Comparison of ENCODE assay signal across 16 mouse cellular contexts in the genomic region with DNA sequence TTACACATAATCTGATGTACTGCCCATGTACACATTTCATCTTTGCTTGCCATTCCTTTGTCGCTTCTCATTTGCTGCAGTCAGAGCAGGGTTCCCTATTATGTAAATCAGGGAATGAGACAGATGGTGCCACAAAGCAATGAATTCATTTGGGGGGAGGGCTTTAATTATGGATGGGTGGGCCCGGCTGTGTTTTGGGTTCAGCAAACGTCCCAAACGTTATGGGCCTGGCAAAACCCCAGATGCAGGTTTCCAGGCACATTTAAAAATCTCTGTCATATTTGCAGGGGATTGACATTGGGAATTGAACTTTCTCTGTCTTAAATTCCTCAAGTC.
A peak's percentile ranks its signal among the peaks of the same experiment; 100 is the strongest.
DNase-seq lines count a peak whose midpoint lies in the region; ATAC-seq and TF ChIP-seq lines count a peak whose summit lies in the region.
"Had no signal": no experiment of that assay in that cellular context is flagged by ENCODE, and none has a peak within 500 bp of the region (broad histone marks: within the 10 kb centered on the region; RNA-seq: fewer than 3 reads in every experiment).

No protein-coding gene starts in this region.

- H3K4me1 ChIP-seq in forebrain, embryonic 15.5 days, result peaks cover 16% of the 10 kb centered on the region
- H3K4me1 ChIP-seq in hindbrain, embryonic 16.5 days (ENCODE audit: control insufficient read depth, insufficient read depth, low read depth, low read length), result peaks cover 6% of the 10 kb centered on the region; the same call in 1 of the 2 replicates
- no peaks in the 10 kb centered on the region for H3K4me1 ChIP-seq in midbrain, postnatal 0 days (ENCODE audit: insufficient read depth, low read length)
- H3K4me1 ChIP-seq: limb, embryonic 10.5 days; liver, embryonic 12.5 days; lung, embryonic 15.5 days had no signal

- no peaks in the 10 kb centered on the region for H3K36me3 ChIP-seq in forebrain, embryonic 15.5 days
- H3K36me3 ChIP-seq in hindbrain, embryonic 16.5 days (ENCODE audit: control insufficient read depth, insufficient read depth, low read length), result no peaks in the 10 kb centered on the region
- H3K36me3 ChIP-seq in midbrain, postnatal 0 days (ENCODE audit: insufficient read depth, low read length), result no peaks in the 10 kb centered on the region
- H3K36me3 ChIP-seq: limb, embryonic 10.5 days; liver, embryonic 12.5 days; lung, embryonic 15.5 days had no signal

- no peaks in the 10 kb centered on the region for H3K9me3 ChIP-seq in forebrain, embryonic 15.5 days
- no peaks in the 10 kb centered on the region for H3K9me3 ChIP-seq in hindbrain, embryonic 16.5 days (ENCODE audit: control insufficient read depth, low read length)
- H3K9me3 ChIP-seq in midbrain, postnatal 0 days (ENCODE audit: low read length), result no peaks in the 10 kb centered on the region
- H3K9me3 ChIP-seq: limb, embryonic 10.5 days; liver, embryonic 12.5 days; lung, embryonic 15.5 days had no signal

- no peak overlapping the region for H3K4me3 ChIP-seq in forebrain, embryonic 15.5 days
- H3K4me3 ChIP-seq in hindbrain, embryonic 16.5 days (ENCODE audit: low read length), result no peak overlapping the region
- no peak overlapping the region for H3K4me3 ChIP-seq in midbrain, postnatal 0 days (ENCODE audit: low read depth, low read length)
- H3K4me3 ChIP-seq: limb, embryonic 10.5 days; liver, embryonic 12.5 days; lung, embryonic 15.5 days had no signal

- H3K9ac ChIP-seq in forebrain, embryonic 15.5 days (replicated peaks), result no peak overlapping the region
- H3K9ac ChIP-seq in hindbrain, embryonic 16.5 days (ENCODE audit: low read depth, low read length), result no peak overlapping the region
- no peak overlapping the region for H3K9ac ChIP-seq in midbrain, postnatal 0 days (replicated peaks; ENCODE audit: low read length, poor library complexity, severe bottlenecking)
- H3K9ac ChIP-seq: liver, embryonic 12.5 days; lung, embryonic 15.5 days had no signal

- no peaks in the 10 kb centered on the region for H3K27me3 ChIP-seq in forebrain, embryonic 15.5 days
- no peaks in the 10 kb centered on the region for H3K27me3 ChIP-seq in hindbrain, embryonic 16.5 days (replicated peaks; ENCODE audit: control insufficient read depth, insufficient read depth, low read length)
- no peaks in the 10 kb centered on the region for H3K27me3 ChIP-seq in midbrain, postnatal 0 days (ENCODE audit: insufficient read depth, low read length)
- H3K27me3 ChIP-seq: liver, embryonic 12.5 days; lung, embryonic 15.5 days had no signal

- no peak overlapping the region for H3K4me2 ChIP-seq in forebrain, embryonic 15.5 days (replicated peaks)
- no peak overlapping the region for H3K4me2 ChIP-seq in hindbrain, embryonic 16.5 days (ENCODE audit: low read length)
- no peak overlapping the region for H3K4me2 ChIP-seq in midbrain, postnatal 0 days (ENCODE audit: low read depth, low read length, poor library complexity, severe bottlenecking)
- H3K4me2 ChIP-seq: liver, embryonic 12.5 days; lung, embryonic 15.5 days had no signal

- no peak for TF ChIP-seq CTCF in midbrain, postnatal 0 days (IDR thresholded peaks at IDR 0.05)

- peak; percentile 49 to 50 for DNase-seq in cerebellum, postnatal 14 days
- no peak for DNase-seq in cerebellum, adult 8-10 months
- DNase-seq in midbrain, postnatal 0 days (ENCODE audit: low spot score), result peak; percentile 52
- no peak for DNase-seq in right cerebral cortex, adult 18-20 months
- DNase-seq in layer of hippocampus, postnatal 25 days (ENCODE audit: extremely low spot score in 1 of 2, low spot score in 1 of 2), result no peak
- DNase-seq in layer of hippocampus, adult 9-11 months, result no peak
- DNase-seq: kidney, adult 2 months; kidney, postnatal 25 days; layer of hippocampus, postnatal 36 days; thymus, postnatal 36 days had no signal

- peak overlapping the region; percentile 84 for H3K27ac ChIP-seq in forebrain, embryonic 15.5 days (replicated peaks)
- H3K27ac ChIP-seq in hindbrain, embryonic 16.5 days (ENCODE audit: low read depth, low read length), result no peak overlapping the region
- no peak overlapping the region for H3K27ac ChIP-seq in midbrain, postnatal 0 days (ENCODE audit: low read depth, low read length)
- H3K27ac ChIP-seq: limb, embryonic 10.5 days; liver, embryonic 12.5 days; lung, embryonic 15.5 days; stomach, postnatal 0 days had no signal

- ATAC-seq in forebrain, embryonic 15.5 days (replicated peaks), result peak; percentile 96
- peak; percentile 63; the same call in 1 of the 2 replicates for ATAC-seq in hindbrain, embryonic 16.5 days
- no peak for ATAC-seq in midbrain, postnatal 0 days (ENCODE audit: low FRiP score)
- ATAC-seq: liver, embryonic 12.5 days had no signal

- 1% methylated on average over 4 of the region's 4 CpGs for WGBS in forebrain, embryonic 15.5 days
- 7% methylated on average over 4 of the region's 4 CpGs for WGBS in hindbrain, embryonic 16.5 days
- 14% methylated on average over 4 of the region's 4 CpGs for whole genome bisulfite sequencing in midbrain, postnatal 0 days

Comparison
In these comparisons a context has a peak if more than half of its experiments do, and no peak if none do; other contexts are left out.
1. DNase-seq: peak in cerebellum, postnatal 14 days (2 of 2) and midbrain, postnatal 0 days (single experiment); none in cerebellum, adult 8-10 months (single experiment), right cerebral cortex, adult 18-20 months (single experiment), layer of hippocampus, postnatal 25 days (0 of 2) and layer of hippocampus, adult 9-11 months (single experiment).